Mouse (Mus musculus) intestine, postnatal 0 days (tissue): ENCODE measurements around the gene Tet3. TPM values are rescaled to one million over a fixed set of nuclear protein-coding genes. Genes with fewer than 3 reads are reported as not detected.
A peak's percentile ranks its signal among the peaks of the same experiment; 100 is the strongest.

Source experiments
- ATAC-seq: fragments of 200-750 bp; cut with Nextera tagmentation; 2 replicates; pipeline ENCODE4 v1.8.0; 2017; ENCODE audit warnings: mild to moderate bottlenecking, moderate TSS enrichment, moderate library complexity
- H3K27ac ChIP-seq: fragments of 300-500 bp; sonication (generic); 2 replicates; pipeline ENCODE4 v1.5.1; 2014; ENCODE audit warnings: mild to moderate bottlenecking, low read depth, low read length, moderate library complexity
- H3K27me3 ChIP-seq: fragments of 300-500 bp; sonication (generic); replicated peaks from 2 replicates; pipeline ENCODE4 v1.6.1; 2014; ENCODE audit warnings: low read length, mixed read lengths; ENCODE audit not compliant: control insufficient read depth, insufficient read depth
- H3K36me3 ChIP-seq: fragments of 300-500 bp; sonication (generic); 2 replicates; pipeline ENCODE4 v1.6.1; 2014; ENCODE audit warnings: mild to moderate bottlenecking, moderate library complexity; ENCODE audit not compliant: control insufficient read depth, insufficient read depth
- H3K4me1 ChIP-seq: fragments of 300-500 bp; sonication (generic); replicated peaks from 2 replicates; pipeline ENCODE4 v1.6.1; 2014; ENCODE audit warnings: antibody characterized with exemption, low read length, mixed read lengths; ENCODE audit not compliant: control insufficient read depth, insufficient read depth
- H3K4me2 ChIP-seq: fragments of 300-500 bp; sonication (generic); replicated peaks from 2 replicates; pipeline ENCODE4 v1.6.1; 2014; ENCODE audit warnings: low read depth, mild to moderate bottlenecking, moderate library complexity
- H3K4me3 ChIP-seq: fragments of 300-500 bp; sonication (generic); 2 replicates; pipeline ENCODE4 v1.5.1; 2014; ENCODE audit warnings: low read depth, low read length
- H3K9ac ChIP-seq: fragments of 300-500 bp; sonication (generic); 2 replicates; pipeline ENCODE4 v1.6.1; 2014; ENCODE audit warnings: mild to moderate bottlenecking, low read depth, low read length
- H3K9me3 ChIP-seq: fragments of 300-500 bp; sonication (generic); 2 replicates; pipeline ENCODE4 v1.6.1; 2016; ENCODE audit warnings: mixed run types; ENCODE audit not compliant: control insufficient read depth
- CTCF ChIP-seq: sonication (generic); IDR thresholded peaks from 2 replicates; pipeline ENCODE4 v1.5.1; 2016; ENCODE audit warnings: low read depth, mild to moderate bottlenecking, control low read depth, antibody characterized with exemption, moderate library complexity
- WGBS: fragments of 180-500 bp; shearing (Covaris S2); extraction: QIAGEN DNeasy Blood & Tissue Kit; methylation state at CpG from one replicate; pipeline ENCODE4 v1.1.7; 2014; 5-methylcytosine and 5-hydroxymethylcytosine counted together
- polyA plus RNA-seq: library from polyadenylated mRNA; unstranded; fragments of >200 nt; fragmentation: Nextera tagmentation; extraction: Ambion mirVana; gene quantifications from 2 replicates; pipeline ENCODE4 v1.2.1, GENCODE M21; 2015

The Tet3 gene
- polyA plus RNA-seq, 1 experiment from 2014 or later = 28.1 TPM

GRCm38 (mm10) chr6:83441259-83442061 is 17.4 kb downstream of the Tet3 start:
- WGBS = under 1% methylated on average over 47 of the region's 48 CpGs
- Histone ChIP-seq H3K4me1 (peaks cover 41% of the 10 kb centered on the region), H3K27me3 (no peaks in the 10 kb centered on the region), H3K9ac (peak overlapping the region; percentile 68), H3K4me3 (peak overlapping the region; percentile 84), H3K36me3 (peaks cover 15% of the 10 kb centered on the region), H3K9me3 (no peaks in the 10 kb centered on the region), H3K4me2 (peak overlapping the region; percentile 75), H3K27ac (peak overlapping the region; percentile 92)
- TF ChIP-seq CTCF = peak; percentile 49
- peak; percentile 81 for ATAC-seq

GRCm38 (mm10) chr6:83440510-83441258 is 18.2 kb downstream of the Tet3 start:
- H3K9me3 ChIP-seq = no peaks in the 10 kb centered on the region
- peaks cover 14% of the 10 kb centered on the region for H3K36me3 ChIP-seq

GRCm38 (mm10) chr6:83440197-83440509 is 18.7 kb downstream of the Tet3 start:
- TF ChIP-seq CTCF = no peak
- no peaks in the 10 kb centered on the region for H3K9me3 ChIP-seq
- H3K4me1 ChIP-seq = peaks cover 34% of the 10 kb centered on the region
- no peak overlapping the region; the same call in 1 of the 2 replicates for H3K27ac ChIP-seq
- H3K4me3 ChIP-seq = peak overlapping the region; percentile 84
- peak overlapping the region; percentile 75 for H3K4me2 ChIP-seq
- 33% methylated on average over 3 of the region's 3 CpGs for WGBS
- H3K36me3 ChIP-seq = peaks cover 14% of the 10 kb centered on the region
- no peak for ATAC-seq
- H3K9ac ChIP-seq = peak overlapping the region; percentile 68; the same call in 1 of the 2 replicates
- no peaks in the 10 kb centered on the region for H3K27me3 ChIP-seq

More at GRCm38 (mm10) chr6:83440510-83441258, 18.2 kb downstream of the Tet3 start:
- peaks cover 38% of the 10 kb centered on the region for H3K4me1 ChIP-seq
- peak overlapping the region; percentile 75 for H3K4me2 ChIP-seq
- 6% methylated on average over 26 of the region's 26 CpGs for WGBS
- no peak for TF ChIP-seq CTCF
- ATAC-seq = no peak
- peak overlapping the region; percentile 92 for H3K27ac ChIP-seq
- H3K4me3 ChIP-seq = peak overlapping the region; percentile 84
- peak overlapping the region; percentile 68 for H3K9ac ChIP-seq
- no peaks in the 10 kb centered on the region for H3K27me3 ChIP-seq

- Histone ChIP-seq H3K9me3 (no peaks in the 10 kb centered on the region), H3K36me3 (peaks cover 14% of the 10 kb centered on the region), H3K27me3 (no peaks in the 10 kb centered on the region), H3K4me2 (peak overlapping the region; percentile 75), H3K4me1 (peaks cover 30% of the 10 kb centered on the region), H3K27ac (peak overlapping the region; percentile 30), H3K4me3 (peak overlapping the region; percentile 84), H3K9ac (0 out of 2 replicates have a peak overlapping the region, but pooled peaks have one; percentile 68)
- 49% methylated on average over 5 of the region's 5 CpGs for WGBS
- no peak for TF ChIP-seq CTCF
- no peak for ATAC-seq
Measured at GRCm38 (mm10) chr6:83439781-83440180, 19.1 kb downstream of the Tet3 start.

GRCm38 (mm10) chr6:83439119-83439767 is 19.6 kb downstream of the Tet3 start:
- no peak for TF ChIP-seq CTCF
- Histone ChIP-seq H3K9me3 (no peaks in the 10 kb centered on the region), H3K4me3 (peak overlapping the region; percentile 84), H3K27ac (peak overlapping the region; percentile 30; the same call in 1 of the 2 replicates), H3K27me3 (no peaks in the 10 kb centered on the region), H3K4me2 (peak overlapping the region; percentile 75), H3K4me1 (peaks cover 25% of the 10 kb centered on the region), H3K9ac (0 out of 2 replicates have a peak overlapping the region, but pooled peaks have one; percentile 68), H3K36me3 (peaks cover 14% of the 10 kb centered on the region)
- WGBS = 87% methylated on average over 13 of the region's 13 CpGs
- ATAC-seq = no peak

GRCm38 (mm10) chr6:83438584-83438983 is 20.3 kb downstream of the Tet3 start:
- H3K36me3 ChIP-seq = peaks cover 14% of the 10 kb centered on the region
- TF ChIP-seq CTCF = no peak
- no peak overlapping the region for H3K4me2 ChIP-seq
- H3K4me3 ChIP-seq = no peak overlapping the region
- no peak overlapping the region for H3K9ac ChIP-seq
- H3K27ac ChIP-seq = no peak overlapping the region
- peaks cover 22% of the 10 kb centered on the region; the same call in 1 of the 2 replicates for H3K4me1 ChIP-seq
- ATAC-seq = no peak
- H3K9me3 ChIP-seq = no peaks in the 10 kb centered on the region
- H3K27me3 ChIP-seq = no peaks in the 10 kb centered on the region
- 84% methylated on average over 3 of the region's 3 CpGs for WGBS
